Mouse (Mus musculus) Patski (cell line): Measurements from ENCODE around the gene Epha6. TPM values are rescaled to one million over a fixed set of nuclear protein-coding genes. Genes with fewer than 3 reads are reported as not detected.
A peak's percentile ranks its signal among the peaks of the same experiment; 100 is the strongest.
"Not testable (repeated sequence)": the region's sequence is repeated elsewhere in the genome, so short reads cannot be mapped to it uniquely, and the experiment has no call there.

ENCODE experiments used
- ATAC-seq: fragments of 100-300 bp; one replicate; pipeline ENCODE4 v1.8.0; 2021
- CTCF ChIA-PET: fragments of 350-600 bp; sonication (Branson Sonifier 250); formaldehyde crosslinking; loops from one replicate; lab custom pipeline; 2022; ENCODE audit warnings: inconsistent platforms; lab: Charles Lee
- POLR2A ChIA-PET: fragments of 350-600 bp; sonication (Branson Sonifier 250); formaldehyde crosslinking; loops from one replicate; lab custom pipeline; 2022; ENCODE audit warnings: antibody characterized with exemption, inconsistent platforms; lab: Charles Lee
- DNase-seq: peaks from one replicate; pipeline ENCODE4 v3.0.0-alpha.2; 2011; ENCODE audit warnings: low read depth, low spot score
- H3K27me3 ChIP-seq: fragments of 371-371 bp; one replicate; pipeline ENCODE4 v1.5.1; 2021
- CTCF ChIP-seq: fragments of 100-300 bp; IDR thresholded peaks from one replicate; pipeline ENCODE4 v1.5.1; 2021
- in situ Hi-C: fragments of 300-500 bp; cut with MboI; formaldehyde crosslinking; loops from 3 replicates; pipeline ENCODE4 v1.11.1; 2018; ENCODE audit warnings: low pct_unique_long_range_greater_than_20kb, mixed read lengths
- polyA plus RNA-seq: library from polyadenylated mRNA; unstranded; gene quantifications from one replicate; pipeline ENCODE4 v1.2.3, GENCODE M21; 2021

Epha6 gene
- polyA plus RNA-seq, 1 experiment from 2014 or later: 0.37 TPM

GRCm38 (mm10) chr16:59923696-59924095 is 681.6 kb downstream of the Epha6 start:
- DNase-seq (no peak), ATAC-seq (no peak)
- ChIA-PET CTCF (no interaction called here), POLR2A (no interaction called here)
- in situ Hi-C loops: no loop called here
- no peak for TF ChIP-seq CTCF
- H3K27me3 ChIP-seq: no peaks in the 10 kb centered on the region

- no peaks in the 10 kb centered on the region for H3K27me3 ChIP-seq
- no peak for TF ChIP-seq CTCF
- no peak for ATAC-seq
- DNase-seq: no peak
- ChIA-PET CTCF (no interaction called here), POLR2A (no interaction called here)
- in situ Hi-C loops: no loop called here
These were observed 725.3 kb downstream of the Epha6 start for GRCm38 (mm10) chr16:59880073-59880472.

GRCm38 (mm10) chr16:59871792-59872191 is 733.5 kb downstream of the Epha6 start:
- in situ Hi-C loops: no loop called here
- ChIA-PET CTCF (no interaction called here), POLR2A (no interaction called here)
- no peak for TF ChIP-seq CTCF
- DNase-seq (no peak), ATAC-seq (no peak)
- no peaks in the 10 kb centered on the region for H3K27me3 ChIP-seq

- no peak for TF ChIP-seq CTCF
- ChIA-PET CTCF (no interaction called here), POLR2A (no interaction called here)
- in situ Hi-C loops: no loop called here
- H3K27me3 ChIP-seq: no peaks in the 10 kb centered on the region
- DNase-seq (no peak), ATAC-seq (no peak)
These were observed 751.1 kb downstream of the Epha6 start for GRCm38 (mm10) chr16:59854160-59854717.

- in situ Hi-C loops: no loop called here
- DNase-seq (no peak), ATAC-seq (no peak)
- ChIA-PET POLR2A (no interaction called here), CTCF (interaction anchor here (0.6 kb wide), 1 partner anchor 1266 kb away, joined by 4 read pairs; no protein-coding TSS in a partner anchor)
- no peaks in the 10 kb centered on the region for H3K27me3 ChIP-seq
- no peak for TF ChIP-seq CTCF
These were observed 752.6 kb downstream of the Epha6 start for GRCm38 (mm10) chr16:59852689-59853088.

- POLR2A ChIA-PET: interaction anchor here (0.6 kb wide), 1 partner anchor 1441 kb away, joined by 3 read pairs; no protein-coding TSS in a partner anchor
- H3K27me3 ChIP-seq: peaks cover 5% of the 10 kb centered on the region
- ATAC-seq: no peak
These were observed 758.8 kb downstream of the Epha6 start for GRCm38 (mm10) chr16:59846574-59846973.

GRCm38 (mm10) chr16:59836778-59837177 is 768.6 kb downstream of the Epha6 start:
- no peak for DNase-seq
- CTCF ChIA-PET: interaction anchor here (1.9 kb wide), 1 partner anchor 9 kb away, joined by 6 read pairs; no protein-coding TSS in a partner anchor
- ATAC-seq: no peak
- TF ChIP-seq CTCF: no peak
- POLR2A ChIA-PET: no interaction called here
- in situ Hi-C loops: loop anchor here (25.0 kb wide), 1 partner anchor 701 kb away; no protein-coding TSS in a partner anchor
- peaks cover 6% of the 10 kb centered on the region for H3K27me3 ChIP-seq

More at GRCm38 (mm10) chr16:59846574-59846973, 758.8 kb downstream of the Epha6 start:
- peak; percentile 63 for TF ChIP-seq CTCF
- in situ Hi-C loops: loop anchor here (25.0 kb wide), 1 partner anchor 691 kb away; no protein-coding TSS in a partner anchor
- DNase-seq: no peak
- CTCF ChIA-PET: interaction anchor here (1.1 to 1.5 kb wide), 2 partner anchors 9 to 692 kb away, joined by 3 to 6 read pairs; no protein-coding TSS in a partner anchor

- CTCF ChIA-PET: no interaction called here
- POLR2A ChIA-PET: no interaction called here
- in situ Hi-C loops: loop anchor here (25.0 kb wide), 1 partner anchor 701 kb away; no protein-coding TSS in a partner anchor
- peaks cover 4% of the 10 kb centered on the region for H3K27me3 ChIP-seq
- TF ChIP-seq CTCF: no peak
- ATAC-seq (no peak), DNase-seq (no peak)
These were observed 769.0 kb downstream of the Epha6 start for GRCm38 (mm10) chr16:59836304-59836703.

GRCm38 (mm10) chr16:59832468-59832867 is 772.9 kb downstream of the Epha6 start:
- ATAC-seq (no peak), DNase-seq (no peak)
- no peak for TF ChIP-seq CTCF
- ChIA-PET CTCF (no interaction called here), POLR2A (no interaction called here)
- in situ Hi-C loops: loop anchor here (25.0 kb wide), 1 partner anchor 705 kb away; no protein-coding TSS in a partner anchor
- H3K27me3 ChIP-seq: peaks cover 8% of the 10 kb centered on the region

GRCm38 (mm10) chr16:59829655-59830054 is 775.7 kb downstream of the Epha6 start:
- CTCF ChIA-PET: no interaction called here
- in situ Hi-C loops: loop anchor here (25.0 kb wide), 1 partner anchor 708 kb away; no protein-coding TSS in a partner anchor
- POLR2A ChIA-PET: no interaction called here
- peaks cover 4% of the 10 kb centered on the region for H3K27me3 ChIP-seq
- no peak for ATAC-seq
- no peak for TF ChIP-seq CTCF
- DNase-seq: no peak

- in situ Hi-C loops, POLR2A ChIA-PET, H3K27me3 ChIP-seq: not testable (repeated sequence)
These were observed 805.5 kb downstream of the Epha6 start for GRCm38 (mm10) chr16:59799790-59800189.

More at GRCm38 (mm10) chr16:59799790-59800189, 805.5 kb downstream of the Epha6 start:
- ATAC-seq, CTCF ChIA-PET, DNase-seq: not testable (repeated sequence)
